Mouse (Mus musculus): ENCODE data around the gene Tcf7l1.

DNA sequence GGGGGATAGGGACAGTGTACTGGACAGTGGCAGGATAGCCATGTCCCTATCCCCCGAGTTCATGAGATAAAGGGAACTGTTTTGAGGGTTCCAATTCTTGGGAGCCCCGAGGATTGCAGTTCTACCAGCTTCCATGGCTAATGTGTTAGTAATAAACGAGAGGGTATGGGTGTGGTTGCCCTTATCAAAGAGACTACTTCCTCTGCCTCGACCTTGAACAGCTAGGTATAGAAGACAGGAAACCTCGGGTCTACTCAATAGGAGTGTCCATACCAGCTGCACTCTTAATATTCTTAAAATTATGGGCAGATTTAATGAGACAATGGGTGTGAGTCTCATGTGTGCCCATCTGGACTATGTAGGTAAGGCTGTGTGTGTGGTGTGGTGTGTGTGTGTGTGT, 100.0 kb downstream of the Tcf7l1 start:
- TF ChIP-seq SMC3 (IDR thresholded peaks at IDR 0.05; ENCODE audit: low read depth, low read length) (no peak), ZMIZ1 (IDR thresholded peaks at IDR 0.05; ENCODE audit: low read depth, low read length) (no peak), POLR2A (IDR thresholded peaks at IDR 0.05; ENCODE audit: control insufficient read depth in 1 of 2, insufficient read depth in 1 of 2, low read depth in 1 of 2, low read length in 2 of 2, poor library complexity in 1 of 2) (no peak), EP300 (IDR thresholded peaks at IDR 0.05; ENCODE audit: low read depth in 1 of 2, low read length in 2 of 2) (no peak), SIN3A (IDR thresholded peaks at IDR 0.05; ENCODE audit: low read length) (no peak), CTCF (IDR thresholded peaks at IDR 0.05 in 2 of 3, conservative IDR thresholded peaks at IDR 0.05 in 1 of 3; ENCODE audit: control insufficient read depth in 1 of 3, insufficient read depth in 1 of 3, low read depth in 2 of 3, low read length in 3 of 3, poor library complexity in 1 of 3, severe bottlenecking in 1 of 3) (no peak), HCFC1 (IDR thresholded peaks at IDR 0.05; ENCODE audit: low read depth, low read length) (no peak), POLR2AphosphoS2 (IDR thresholded peaks at IDR 0.05; ENCODE audit: low read length) (no peak), USF1 (IDR thresholded peaks at IDR 0.05; ENCODE audit: low read depth, low read length) (no peak), E2F4 (IDR thresholded peaks at IDR 0.05; ENCODE audit: borderline replicate concordance, low read depth, low read length) (no peak)
